Mouse (Mus musculus) embryonic facial prominence, embryonic 15.5 days (tissue): Measurements from ENCODE around the gene Lasp1. TPM values are rescaled to one million over a fixed set of nuclear protein-coding genes. Genes with fewer than 3 reads are reported as not detected.

Experiments used
- ATAC-seq: fragments of 200-750 bp; cut with Nextera tagmentation; 2 replicates; pipeline ENCODE4 v1.8.0; 2017; ENCODE audit warnings: low read depth, moderate TSS enrichment; ENCODE audit not compliant: insufficient number of reproducible peaks, low FRiP score, low TSS enrichment
- H3K27ac ChIP-seq: fragments of 300-500 bp; sonication (generic); replicated peaks from 2 replicates; pipeline ENCODE4 v1.5.1; 2015; ENCODE audit warnings: mild to moderate bottlenecking, inconsistent platforms
- H3K27me3 ChIP-seq: fragments of 300-500 bp; sonication (generic); 2 replicates; pipeline ENCODE4 v1.6.1; 2015; ENCODE audit warnings: inconsistent platforms
- H3K36me3 ChIP-seq: fragments of 300-500 bp; sonication (generic); 2 replicates; pipeline ENCODE4 v1.6.1; 2015; ENCODE audit warnings: mild to moderate bottlenecking, inconsistent platforms
- H3K4me1 ChIP-seq: fragments of 300-500 bp; sonication (generic); 2 replicates; pipeline ENCODE4 v1.6.1; 2015; ENCODE audit warnings: inconsistent platforms
- H3K4me2 ChIP-seq: fragments of 300-500 bp; sonication (generic); replicated peaks from 2 replicates; pipeline ENCODE4 v1.6.1; 2015; ENCODE audit warnings: mild to moderate bottlenecking, inconsistent platforms
- H3K4me3 ChIP-seq: fragments of 300-500 bp; sonication (generic); replicated peaks from 2 replicates; pipeline ENCODE4 v1.5.1; 2015; ENCODE audit warnings: mild to moderate bottlenecking, inconsistent platforms
- H3K9ac ChIP-seq: fragments of 300-500 bp; sonication (generic); 2 replicates; pipeline ENCODE4 v1.6.1; 2015; ENCODE audit warnings: inconsistent platforms
- H3K9me3 ChIP-seq: fragments of 300-500 bp; sonication (generic); replicated peaks from 2 replicates; pipeline ENCODE4 v1.6.1; 2016; ENCODE audit warnings: inconsistent platforms
- WGBS: fragments of 180-500 bp; shearing (Covaris S2); methylation state at CpG from one replicate; pipeline ENCODE4 v1.1.7; 2015; 5-methylcytosine and 5-hydroxymethylcytosine counted together
- polyA plus RNA-seq: library from polyadenylated mRNA; unstranded; fragments of >200 nt; fragmentation: Nextera tagmentation; extraction: Ambion mirVana; gene quantifications from 2 replicates; pipeline ENCODE4 v1.2.1, GENCODE M21; 2015

Lasp1 gene
- polyA plus RNA-seq, 1 experiment from 2014 or later = 117 TPM

GRCm38 (mm10) chr11:97812491-97812921 lies 13.7 kb downstream of the Lasp1 start:
- peaks cover 92% of the 10 kb centered on the region for H3K4me1 ChIP-seq
- no peaks in the 10 kb centered on the region for H3K9me3 ChIP-seq

GRCm38 (mm10) chr11:97813085-97813484 lies 14.3 kb downstream of the Lasp1 start:
- Histone ChIP-seq H3K27ac (no peak overlapping the region), H3K4me2 (no peak overlapping the region), H3K36me3 (peaks cover 25% of the 10 kb centered on the region), H3K4me3 (no peak overlapping the region), H3K9ac (no peak overlapping the region), H3K9me3 (no peaks in the 10 kb centered on the region), H3K27me3 (no peaks in the 10 kb centered on the region), H3K4me1 (peaks cover 92% of the 10 kb centered on the region)
- 44% methylated on average over 7 of the region's 7 CpGs for WGBS
- ATAC-seq = no peak

More at GRCm38 (mm10) chr11:97812491-97812921, 13.7 kb downstream of the Lasp1 start:
- H3K27ac ChIP-seq = no peak overlapping the region
- peaks cover 27% of the 10 kb centered on the region for H3K36me3 ChIP-seq
- 40% methylated on average over 3 of the region's 3 CpGs for WGBS
- H3K4me3 ChIP-seq = no peak overlapping the region
- H3K9ac ChIP-seq = no peak overlapping the region
- ATAC-seq = no peak
- no peak overlapping the region for H3K4me2 ChIP-seq
- H3K27me3 ChIP-seq = no peaks in the 10 kb centered on the region

- no peak for ATAC-seq
- H3K9ac ChIP-seq = no peak overlapping the region
- 0 out of 2 replicates have a peak overlapping the region, but pooled peaks have one; percentile 18 for H3K27ac ChIP-seq
- no peaks in the 10 kb centered on the region for H3K9me3 ChIP-seq
- H3K27me3 ChIP-seq = no peaks in the 10 kb centered on the region
- H3K4me3 ChIP-seq = no peak overlapping the region
- H3K4me2 ChIP-seq = no peak overlapping the region
- 74% methylated on average over 17 of the region's 17 CpGs for WGBS
- H3K36me3 ChIP-seq = peaks cover 18% of the 10 kb centered on the region
- peaks cover 92% of the 10 kb centered on the region for H3K4me1 ChIP-seq
Observed at GRCm38 (mm10) chr11:97813746-97814515, 15.1 kb downstream of the Lasp1 start.

GRCm38 (mm10) chr11:97815736-97816135 lies 16.9 kb downstream of the Lasp1 start:
- no peaks in the 10 kb centered on the region for H3K9me3 ChIP-seq
- H3K27ac ChIP-seq = peak overlapping the region; percentile 39; the same call in 1 of the 2 replicates
- no peak for ATAC-seq
- no peaks in the 10 kb centered on the region for H3K27me3 ChIP-seq
- 55% methylated on average over 11 of the region's 11 CpGs for WGBS
- peaks cover 74% of the 10 kb centered on the region for H3K4me1 ChIP-seq
- peak overlapping the region; percentile 0; the same call in 1 of the 2 replicates for H3K4me2 ChIP-seq
- no peak overlapping the region for H3K9ac ChIP-seq
- no peak overlapping the region for H3K4me3 ChIP-seq
- H3K36me3 ChIP-seq = peaks cover 25% of the 10 kb centered on the region

- Histone ChIP-seq H3K9me3 (no peaks in the 10 kb centered on the region), H3K4me3 (no peak overlapping the region), H3K27me3 (no peaks in the 10 kb centered on the region), H3K4me1 (peaks cover 70% of the 10 kb centered on the region), H3K4me2 (peak overlapping the region; percentile 0; the same call in 1 of the 2 replicates), H3K9ac (no peak overlapping the region), H3K36me3 (peaks cover 29% of the 10 kb centered on the region), H3K27ac (peak overlapping the region; percentile 39; the same call in 1 of the 2 replicates)
- no peak for ATAC-seq
- 49% methylated on average over 5 of the region's 5 CpGs for WGBS
Observed at GRCm38 (mm10) chr11:97816176-97816575, 17.4 kb downstream of the Lasp1 start.

- 34% methylated on average over 9 of the region's 9 CpGs for WGBS
- peaks cover 37% of the 10 kb centered on the region for H3K36me3 ChIP-seq
- H3K27ac ChIP-seq = peak overlapping the region; percentile 9; the same call in 1 of the 2 replicates
- no peak for ATAC-seq
- no peak overlapping the region for H3K4me2 ChIP-seq
- no peak overlapping the region for H3K9ac ChIP-seq
- no peaks in the 10 kb centered on the region for H3K9me3 ChIP-seq
- peaks cover 62% of the 10 kb centered on the region for H3K4me1 ChIP-seq
- H3K27me3 ChIP-seq = no peaks in the 10 kb centered on the region
- no peak overlapping the region for H3K4me3 ChIP-seq
Observed at GRCm38 (mm10) chr11:97816916-97817315, 18.1 kb downstream of the Lasp1 start.

GRCm38 (mm10) chr11:97817379-97817778 lies 18.6 kb downstream of the Lasp1 start:
- H3K27me3 ChIP-seq = no peaks in the 10 kb centered on the region
- H3K9me3 ChIP-seq = no peaks in the 10 kb centered on the region
- peaks cover 58% of the 10 kb centered on the region for H3K4me1 ChIP-seq
- H3K27ac ChIP-seq = no peak overlapping the region
- no peak overlapping the region for H3K9ac ChIP-seq
- H3K36me3 ChIP-seq = peaks cover 38% of the 10 kb centered on the region
- H3K4me2 ChIP-seq = no peak overlapping the region
- ATAC-seq = no peak
- WGBS = 28% methylated on average over 5 of the region's 5 CpGs
- H3K4me3 ChIP-seq = no peak overlapping the region

- H3K27ac ChIP-seq = peak overlapping the region; percentile 66; the same call in 1 of the 2 replicates
- peaks cover 44% of the 10 kb centered on the region for H3K36me3 ChIP-seq
- no peak overlapping the region for H3K9ac ChIP-seq
- no peaks in the 10 kb centered on the region for H3K27me3 ChIP-seq
- 49% methylated on average over 6 of the region's 6 CpGs for WGBS
- no peaks in the 10 kb centered on the region for H3K9me3 ChIP-seq
- ATAC-seq = no peak
- no peak overlapping the region for H3K4me2 ChIP-seq
- H3K4me3 ChIP-seq = no peak overlapping the region
- H3K4me1 ChIP-seq = peaks cover 52% of the 10 kb centered on the region
Observed at GRCm38 (mm10) chr11:97818003-97818402, 19.2 kb downstream of the Lasp1 start.

- no peak overlapping the region for H3K4me3 ChIP-seq
- peaks cover 50% of the 10 kb centered on the region for H3K4me1 ChIP-seq
- peak overlapping the region; percentile 66 for H3K27ac ChIP-seq
- peaks cover 47% of the 10 kb centered on the region for H3K36me3 ChIP-seq
- H3K9ac ChIP-seq = no peak overlapping the region
- 12% methylated on average over 4 of the region's 4 CpGs for WGBS
- H3K27me3 ChIP-seq = no peaks in the 10 kb centered on the region
- ATAC-seq = 0 out of 2 replicates have a peak, but pooled peaks have one; percentile 12
- H3K4me2 ChIP-seq = no peak overlapping the region
- H3K9me3 ChIP-seq = no peaks in the 10 kb centered on the region
Observed at GRCm38 (mm10) chr11:97818571-97818970, 19.8 kb downstream of the Lasp1 start.

- H3K27ac ChIP-seq = peak overlapping the region; percentile 66
Observed at GRCm38 (mm10) chr11:97819102-97819501, 20.3 kb downstream of the Lasp1 start.

GRCm38 (mm10) chr11:97819923-97820322 lies 21.1 kb downstream of the Lasp1 start:
- Histone ChIP-seq H3K4me2 (no peak overlapping the region), H3K4me3 (no peak overlapping the region), H3K36me3 (peaks cover 57% of the 10 kb centered on the region), H3K4me1 (peaks cover 43% of the 10 kb centered on the region), H3K27ac (no peak overlapping the region), H3K27me3 (no peaks in the 10 kb centered on the region), H3K9ac (no peak overlapping the region), H3K9me3 (no peaks in the 10 kb centered on the region)
- 64% methylated on average over 5 of the region's 5 CpGs for WGBS
- no peak for ATAC-seq

More at GRCm38 (mm10) chr11:97819102-97819501, 20.3 kb downstream of the Lasp1 start:
- H3K9me3 ChIP-seq = no peaks in the 10 kb centered on the region
- no peak for ATAC-seq
- H3K9ac ChIP-seq = no peak overlapping the region
- no peak overlapping the region for H3K4me3 ChIP-seq
- WGBS = 61% methylated on average over 4 of the region's 4 CpGs
- H3K27me3 ChIP-seq = no peaks in the 10 kb centered on the region
- peaks cover 44% of the 10 kb centered on the region for H3K4me1 ChIP-seq
- H3K4me2 ChIP-seq = no peak overlapping the region
- H3K36me3 ChIP-seq = peaks cover 49% of the 10 kb centered on the region
